Mouse (Mus musculus): ENCODE results near the gene Sec61a2. TPM values are rescaled to one million over a fixed set of nuclear protein-coding genes. Genes with fewer than 3 reads are reported as not detected.

Gene Sec61a2
- polyA plus RNA-seq, 1 experiment from 2014 or later, result 144 TPM

DNA sequence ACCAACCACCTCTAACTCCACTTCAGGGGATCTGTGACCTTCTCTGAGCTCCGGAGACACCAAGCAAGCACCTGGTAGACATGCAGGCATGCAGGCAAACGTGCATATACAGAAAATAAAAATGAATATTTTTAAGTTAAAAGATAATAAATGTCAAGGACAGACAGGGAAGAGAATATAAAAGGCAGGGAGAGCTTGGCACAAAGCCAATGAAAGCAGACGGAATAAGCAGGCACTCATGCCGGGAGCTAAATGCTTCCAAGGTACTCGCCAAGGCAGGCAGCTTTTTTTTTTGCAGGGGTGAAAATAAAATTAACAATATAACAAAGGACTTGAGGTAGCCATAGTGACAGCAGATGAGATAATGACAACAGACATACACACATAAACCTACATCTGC, 10.9 kb upstream of the Sec61a2 start:
- ATAC-seq (ENCODE audit: low read depth), result no peak
- H3K9ac ChIP-seq (replicated peaks; ENCODE audit: low read depth, low read length), result no peak overlapping the region
- H3K27me3 ChIP-seq (ENCODE audit: control insufficient read depth, insufficient read depth, low read length), result no peaks in the 10 kb centered on the region
- no peaks in the 10 kb centered on the region for H3K36me3 ChIP-seq (ENCODE audit: control insufficient read depth, insufficient read depth, low read length)
- H3K4me3 ChIP-seq (ENCODE audit: low read depth, low read length), result no peak overlapping the region
- no peaks in the 10 kb centered on the region for H3K9me3 ChIP-seq (ENCODE audit: control insufficient read depth, low read length)
- H3K4me1 ChIP-seq (ENCODE audit: control insufficient read depth, insufficient read depth, low read length), result no peaks in the 10 kb centered on the region
- 35% methylated on average over 5 of the region's 5 CpGs for WGBS
- H3K4me2 ChIP-seq (ENCODE audit: low read depth, low read length), result no peak overlapping the region
- no peak overlapping the region for H3K27ac ChIP-seq (ENCODE audit: low read depth, low read length)

DNA sequence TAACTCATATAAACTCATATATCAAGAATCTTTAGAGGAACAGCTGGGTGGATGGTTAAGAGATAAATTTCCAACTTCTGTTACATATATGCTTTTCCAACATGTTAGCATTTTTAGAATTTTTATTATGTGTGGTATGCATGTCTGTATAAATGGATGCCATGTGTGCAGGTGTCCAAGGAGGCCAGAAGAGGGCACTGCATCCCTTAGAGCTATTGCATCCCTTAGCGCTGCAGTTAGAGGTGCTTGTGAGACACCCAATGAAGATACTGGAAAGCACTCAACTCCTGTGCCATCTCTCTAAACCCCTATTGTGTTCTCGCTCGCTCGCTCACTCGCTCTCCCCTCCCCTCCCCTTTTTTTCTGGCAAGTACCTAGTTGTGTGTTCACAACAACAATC, 4.9 kb upstream of the Sec61a2 start:
- WGBS, result 57% methylated on average over 5 of the region's 5 CpGs
- Histone ChIP-seq H3K36me3 (ENCODE audit: control insufficient read depth, insufficient read depth, low read length) (peaks cover 13% of the 10 kb centered on the region; the same call in 1 of the 2 replicates), H3K4me3 (ENCODE audit: low read depth, low read length) (no peak overlapping the region), H3K9me3 (ENCODE audit: control insufficient read depth, low read length) (no peaks in the 10 kb centered on the region), H3K4me2 (ENCODE audit: low read depth, low read length) (no peak overlapping the region), H3K9ac (replicated peaks; ENCODE audit: low read depth, low read length) (no peak overlapping the region), H3K4me1 (ENCODE audit: control insufficient read depth, insufficient read depth, low read length) (no peaks in the 10 kb centered on the region), H3K27me3 (ENCODE audit: control insufficient read depth, insufficient read depth, low read length) (no peaks in the 10 kb centered on the region), H3K27ac (ENCODE audit: low read depth, low read length) (no peak overlapping the region)
- no peak for ATAC-seq (ENCODE audit: low read depth)

DNA sequence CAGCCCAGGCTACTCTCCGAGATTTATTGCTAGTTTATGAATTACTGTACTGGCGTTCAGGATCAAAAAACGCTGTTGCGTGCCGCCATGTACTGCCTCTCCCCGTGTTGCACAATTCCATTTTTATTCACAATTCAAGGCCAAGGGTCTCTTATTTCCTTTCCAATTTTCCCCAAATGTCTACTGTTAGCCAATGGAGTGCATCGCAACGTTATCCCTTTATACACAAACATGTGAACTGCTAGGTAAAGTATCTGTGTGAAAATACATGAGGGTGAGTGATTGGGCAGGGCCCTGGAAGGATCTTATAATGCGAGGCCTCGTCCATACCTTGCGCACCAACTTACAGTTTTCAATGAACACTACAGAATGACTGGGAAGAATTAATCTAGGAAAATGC, 936 bp downstream of the Sec61a2 start:
- Histone ChIP-seq H3K4me1 (ENCODE audit: control insufficient read depth, insufficient read depth, low read length) (peaks cover 7% of the 10 kb centered on the region; the same call in 1 of the 2 replicates), H3K4me2 (ENCODE audit: low read depth, low read length) (peak overlapping the region; percentile 76), H3K9me3 (ENCODE audit: control insufficient read depth, low read length) (no peaks in the 10 kb centered on the region), H3K4me3 (ENCODE audit: low read depth, low read length) (peak overlapping the region; percentile 85), H3K9ac (replicated peaks; ENCODE audit: low read depth, low read length) (peak overlapping the region; percentile 92; the same call in 1 of the 2 replicates), H3K27me3 (ENCODE audit: control insufficient read depth, insufficient read depth, low read length) (no peaks in the 10 kb centered on the region), H3K36me3 (ENCODE audit: control insufficient read depth, insufficient read depth, low read length) (peaks cover 16% of the 10 kb centered on the region), H3K27ac (ENCODE audit: low read depth, low read length) (no peak overlapping the region)
- WGBS, result 31% methylated on average over 11 of the region's 11 CpGs
- ATAC-seq (ENCODE audit: low read depth), result no peak

DNA sequence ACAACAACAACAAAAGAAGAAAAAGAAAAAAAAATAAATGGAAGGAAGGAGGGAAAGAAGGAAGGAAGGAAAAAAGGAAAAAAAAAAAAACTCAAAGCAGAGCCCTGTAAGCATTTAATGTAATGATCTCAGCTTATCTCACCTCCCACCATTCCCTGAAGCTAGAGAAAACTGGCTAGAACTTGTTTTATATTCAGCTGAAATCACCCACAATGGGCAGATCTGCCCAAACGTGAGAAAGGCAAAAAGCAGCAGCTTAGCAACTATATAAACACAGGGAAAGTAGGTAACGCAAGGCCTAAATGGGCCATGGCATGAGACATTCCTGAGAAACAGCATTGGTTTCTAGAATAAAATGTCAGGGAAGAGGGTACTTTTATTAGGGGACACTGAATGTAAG, 5.8 kb downstream of the Sec61a2 start:
- H3K27me3 ChIP-seq (ENCODE audit: control insufficient read depth, insufficient read depth, low read length), result no peaks in the 10 kb centered on the region
- WGBS, result 77% methylated on average over 2 of the region's 2 CpGs
- peaks cover 21% of the 10 kb centered on the region for H3K36me3 ChIP-seq (ENCODE audit: control insufficient read depth, insufficient read depth, low read length)
- no peak for ATAC-seq (ENCODE audit: low read depth)
- H3K9me3 ChIP-seq (ENCODE audit: control insufficient read depth, low read length), result no peaks in the 10 kb centered on the region
- H3K4me2 ChIP-seq (ENCODE audit: low read depth, low read length), result no peak overlapping the region
- no peak overlapping the region for H3K4me3 ChIP-seq (ENCODE audit: low read depth, low read length)
- H3K4me1 ChIP-seq (ENCODE audit: control insufficient read depth, insufficient read depth, low read length), result peaks cover 7% of the 10 kb centered on the region; the same call in 1 of the 2 replicates
- H3K27ac ChIP-seq (ENCODE audit: low read depth, low read length), result no peak overlapping the region
- no peak overlapping the region for H3K9ac ChIP-seq (replicated peaks; ENCODE audit: low read depth, low read length)

DNA sequence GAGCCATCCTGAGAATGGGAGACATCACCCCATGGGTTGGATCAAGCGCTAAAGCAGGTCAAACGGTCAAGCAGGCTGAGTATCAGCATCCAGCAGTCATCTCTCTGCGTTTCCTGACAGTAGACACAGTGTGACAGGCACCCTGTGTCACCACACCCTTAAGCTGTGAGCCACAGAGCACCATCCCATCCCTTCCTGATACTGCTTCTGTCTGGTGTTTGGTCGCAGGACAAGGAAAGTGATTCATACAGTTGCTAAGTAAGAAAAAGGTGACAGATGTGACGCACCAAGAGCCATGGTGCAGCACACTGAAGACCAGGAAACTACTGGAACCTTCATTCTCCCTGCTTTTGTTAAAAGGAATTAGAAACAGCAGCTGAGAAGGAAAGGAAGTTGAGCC, 6.4 kb downstream of the Sec61a2 start:
- ATAC-seq (ENCODE audit: low read depth), result no peak
- Histone ChIP-seq H3K27me3 (ENCODE audit: control insufficient read depth, insufficient read depth, low read length) (no peaks in the 10 kb centered on the region), H3K36me3 (ENCODE audit: control insufficient read depth, insufficient read depth, low read length) (peaks cover 21% of the 10 kb centered on the region), H3K4me3 (ENCODE audit: low read depth, low read length) (no peak overlapping the region), H3K4me2 (ENCODE audit: low read depth, low read length) (no peak overlapping the region), H3K27ac (ENCODE audit: low read depth, low read length) (no peak overlapping the region), H3K9ac (replicated peaks; ENCODE audit: low read depth, low read length) (no peak overlapping the region), H3K4me1 (ENCODE audit: control insufficient read depth, insufficient read depth, low read length) (peaks cover 7% of the 10 kb centered on the region; the same call in 1 of the 2 replicates), H3K9me3 (ENCODE audit: control insufficient read depth, low read length) (no peaks in the 10 kb centered on the region)
- 90% methylated on average over 5 of the region's 5 CpGs for WGBS

DNA sequence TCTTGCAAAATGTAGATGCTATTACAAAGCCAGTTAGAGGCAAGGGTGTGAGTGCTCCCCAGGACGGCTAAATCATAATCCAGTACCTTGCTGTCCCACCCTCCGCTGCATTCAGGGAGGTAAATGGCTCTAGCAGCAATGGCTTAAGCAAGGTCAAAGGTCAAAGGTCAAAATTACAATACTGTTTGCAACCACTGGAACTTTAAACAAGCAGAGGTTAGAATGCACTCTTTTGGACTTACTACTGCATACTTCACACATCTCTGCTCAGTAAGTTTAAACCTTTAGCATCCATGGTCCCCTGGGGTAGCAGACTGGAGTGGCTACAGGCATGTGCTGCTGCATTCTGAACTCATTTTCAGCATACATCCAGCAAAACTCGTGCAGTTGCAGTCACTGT, 17.8 kb downstream of the Sec61a2 start:
- no peak for ATAC-seq (ENCODE audit: low read depth)
- H3K36me3 ChIP-seq (ENCODE audit: control insufficient read depth, insufficient read depth, low read length), result peaks cover 29% of the 10 kb centered on the region
- no peak overlapping the region for H3K9ac ChIP-seq (replicated peaks; ENCODE audit: low read depth, low read length)
- WGBS, result 43% methylated on average over 3 of the region's 3 CpGs
- H3K4me1 ChIP-seq (ENCODE audit: control insufficient read depth, insufficient read depth, low read length), result no peaks in the 10 kb centered on the region
- H3K27ac ChIP-seq (ENCODE audit: low read depth, low read length), result no peak overlapping the region
- no peaks in the 10 kb centered on the region for H3K9me3 ChIP-seq (ENCODE audit: control insufficient read depth, low read length)
- no peak overlapping the region for H3K4me2 ChIP-seq (ENCODE audit: low read depth, low read length)
- H3K4me3 ChIP-seq (ENCODE audit: low read depth, low read length), result no peak overlapping the region
- H3K27me3 ChIP-seq (ENCODE audit: control insufficient read depth, insufficient read depth, low read length), result no peaks in the 10 kb centered on the region

DNA sequence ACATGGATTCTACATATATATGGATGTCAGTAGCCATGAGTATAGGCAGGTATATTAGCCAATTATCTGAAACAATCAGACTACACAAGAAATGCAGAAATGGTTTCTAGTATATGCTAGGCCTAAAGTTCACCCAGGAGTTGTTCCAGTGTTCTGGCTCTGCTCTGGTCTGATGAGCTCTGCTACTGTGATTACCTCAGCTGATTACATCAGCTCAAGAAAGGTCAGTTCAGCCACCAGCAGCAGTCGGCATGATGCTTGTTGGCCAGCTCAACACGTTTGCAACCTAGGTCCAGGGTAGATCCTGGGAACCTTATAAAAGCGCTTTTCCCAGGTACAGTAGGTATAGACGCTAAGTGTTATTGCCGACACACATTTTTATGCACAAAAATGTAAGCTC, 25.5 kb downstream of the Sec61a2 start:
- WGBS, result 92% methylated on average over 5 of the region's 5 CpGs
- H3K4me1 ChIP-seq (ENCODE audit: control insufficient read depth, insufficient read depth, low read length), result no peaks in the 10 kb centered on the region
- no peak overlapping the region for H3K27ac ChIP-seq (ENCODE audit: low read depth, low read length)
- ATAC-seq (ENCODE audit: low read depth), result no peak
- no peak overlapping the region for H3K4me3 ChIP-seq (ENCODE audit: low read depth, low read length)
- peaks cover 28% of the 10 kb centered on the region; the same call in 1 of the 2 replicates for H3K36me3 ChIP-seq (ENCODE audit: control insufficient read depth, insufficient read depth, low read length)
- no peak overlapping the region for H3K9ac ChIP-seq (replicated peaks; ENCODE audit: low read depth, low read length)
- no peaks in the 10 kb centered on the region for H3K9me3 ChIP-seq (ENCODE audit: control insufficient read depth, low read length)
- H3K27me3 ChIP-seq (ENCODE audit: control insufficient read depth, insufficient read depth, low read length), result no peaks in the 10 kb centered on the region
- H3K4me2 ChIP-seq (ENCODE audit: low read depth, low read length), result no peak overlapping the region

DNA sequence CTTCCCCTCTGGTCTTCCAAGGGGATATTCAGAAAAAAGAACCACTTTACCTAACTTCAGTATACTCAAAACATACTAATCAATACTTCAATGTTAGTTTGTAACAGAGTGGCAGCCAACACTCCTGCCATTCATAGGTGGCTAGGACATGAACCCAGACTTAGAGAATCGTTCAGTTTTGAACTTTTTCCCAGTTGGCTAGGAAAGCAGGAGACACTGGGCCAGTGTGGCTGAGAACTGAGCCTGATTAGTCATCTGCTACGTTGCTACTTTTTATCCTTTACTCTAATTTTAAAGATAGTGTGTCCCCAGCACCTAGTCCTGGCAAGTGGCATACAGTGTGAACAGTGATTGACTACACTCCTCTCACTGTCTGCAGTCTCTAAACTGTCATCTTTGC, 27.6 kb downstream of the Sec61a2 start:
- no peak for ATAC-seq (ENCODE audit: low read depth)
- H3K27me3 ChIP-seq (ENCODE audit: control insufficient read depth, insufficient read depth, low read length), result no peaks in the 10 kb centered on the region
- no peaks in the 10 kb centered on the region for H3K9me3 ChIP-seq (ENCODE audit: control insufficient read depth, low read length)
- H3K27ac ChIP-seq (ENCODE audit: low read depth, low read length), result no peak overlapping the region
- 87% methylated on average over 2 of the region's 2 CpGs for WGBS
- no peak overlapping the region for H3K4me2 ChIP-seq (ENCODE audit: low read depth, low read length)
- no peak overlapping the region for H3K9ac ChIP-seq (replicated peaks; ENCODE audit: low read depth, low read length)
- no peaks in the 10 kb centered on the region for H3K4me1 ChIP-seq (ENCODE audit: control insufficient read depth, insufficient read depth, low read length)
- peaks cover 27% of the 10 kb centered on the region; the same call in 1 of the 2 replicates for H3K36me3 ChIP-seq (ENCODE audit: control insufficient read depth, insufficient read depth, low read length)
- no peak overlapping the region for H3K4me3 ChIP-seq (ENCODE audit: low read depth, low read length)

DNA sequence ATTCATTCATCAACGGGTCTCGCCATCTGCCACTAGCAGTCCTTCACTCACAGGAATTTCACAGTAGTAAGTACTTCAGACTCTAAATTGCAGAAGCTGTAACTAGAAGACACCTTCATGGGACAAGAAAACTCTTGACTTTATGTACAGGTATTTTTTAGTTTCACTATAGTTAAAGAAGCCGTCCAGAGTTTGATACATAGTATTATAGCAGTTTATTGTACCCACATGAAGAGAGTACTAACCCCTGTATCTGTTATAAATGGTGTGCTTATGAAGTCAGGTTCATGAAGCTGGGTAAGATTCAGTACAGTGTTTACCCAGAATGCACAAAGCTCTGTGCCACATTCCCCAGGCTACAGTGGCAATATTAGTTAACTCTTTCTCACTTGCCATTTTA, 32.4 kb downstream of the Sec61a2 start, which contains the start of gene Gm13199:
TSS of gene Gm13199 (minus strand) at position 101 of the 400 bp plus-strand sequence.
- H3K4me1 ChIP-seq (ENCODE audit: control insufficient read depth, insufficient read depth, low read length), result no peaks in the 10 kb centered on the region
- H3K4me3 ChIP-seq (ENCODE audit: low read depth, low read length), result no peak within 1 kb of the TSS
- H3K27me3 ChIP-seq (ENCODE audit: control insufficient read depth, insufficient read depth, low read length), result no peaks in the 10 kb centered on the region
- no peak for ATAC-seq (ENCODE audit: low read depth)
- no peak within 1 kb of the TSS for H3K4me2 ChIP-seq (ENCODE audit: low read depth, low read length)
- peaks cover 21% of the 10 kb centered on the region; the same call in 1 of the 2 replicates for H3K36me3 ChIP-seq (ENCODE audit: control insufficient read depth, insufficient read depth, low read length)
- 98% methylated on average over 3 of the region's 3 CpGs for WGBS
- no peak within 1 kb of the TSS for H3K27ac ChIP-seq (ENCODE audit: low read depth, low read length)
- no peak within 1 kb of the TSS for H3K9ac ChIP-seq (replicated peaks; ENCODE audit: low read depth, low read length)
- H3K9me3 ChIP-seq (ENCODE audit: control insufficient read depth, low read length), result no peaks in the 10 kb centered on the region

Measured in neural tube, embryonic 14.5 days (tissue).